Mouse (Mus musculus): Measurements from ENCODE around the gene Rsad1. TPM values are rescaled to one million over a fixed set of nuclear protein-coding genes. Genes with fewer than 3 reads are reported as not detected.

Gene Rsad1
- polyA plus RNA-seq (2011; ENCODE audit: insufficient read depth, insufficient read length, low read depth, missing spikeins), result 3.1 and 3.2 TPM in 2 replicates

DNA sequence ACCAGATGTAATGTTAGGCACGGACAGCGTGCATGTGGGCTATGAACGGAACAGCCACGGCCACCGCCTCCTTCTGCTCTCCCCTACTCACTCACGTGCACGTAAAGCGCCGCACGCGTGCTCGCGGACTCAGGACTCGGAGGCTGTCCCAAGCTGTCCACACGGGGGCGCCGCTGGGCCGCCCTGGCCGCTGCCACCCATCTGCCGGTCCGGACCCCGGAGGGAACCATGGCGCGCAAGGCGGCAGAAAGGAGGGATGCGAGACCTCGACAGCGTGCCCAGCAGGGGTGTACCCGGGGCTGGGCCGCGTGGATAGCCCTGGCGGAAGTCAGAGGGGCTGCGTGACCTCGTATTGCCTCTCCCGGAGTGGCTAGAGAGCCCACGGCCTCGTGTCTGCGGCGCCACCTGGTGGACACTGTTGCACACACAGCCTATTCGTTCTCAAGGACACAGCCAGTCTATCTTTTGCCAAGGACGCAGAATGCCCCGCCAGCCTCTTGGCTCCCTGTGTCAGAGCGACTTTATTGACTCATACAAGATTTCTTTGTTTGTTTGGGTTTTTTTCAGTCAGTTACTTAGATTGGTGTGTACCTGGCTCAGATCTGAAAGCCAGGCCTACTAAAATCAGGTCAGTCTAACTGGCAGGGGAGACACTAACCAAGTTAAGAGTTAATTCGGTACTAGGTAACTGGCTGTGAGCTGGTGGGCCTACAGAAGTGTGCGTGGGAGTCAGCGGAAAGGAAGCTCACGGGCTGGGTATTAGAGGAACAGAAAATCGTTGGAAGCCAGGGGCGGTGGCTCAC is at the start of gene Rsad1:
TSS of gene Rsad1 (minus strand) at position 368 of the 803 bp plus-strand sequence.
- no peaks in the 10 kb centered on the region for H3K27me3 ChIP-seq (ENCODE audit: control insufficient read depth, insufficient read depth, low read length, poor library complexity, severe bottlenecking)
- H3K9me3 ChIP-seq (replicated peaks; ENCODE audit: control insufficient read depth, insufficient read depth, low read length, poor library complexity, severe bottlenecking), result no peaks in the 10 kb centered on the region
- no peaks in the 10 kb centered on the region for H3K36me3 ChIP-seq (ENCODE audit: control insufficient read depth, insufficient read depth, low read length, poor library complexity, severe bottlenecking)
- H3K4me3 ChIP-seq (ENCODE audit: low read depth, low read length), result peak within 1 kb of the TSS; percentile 80
- TF ChIP-seq CTCF (IDR thresholded peaks at IDR 0.05; ENCODE audit: low read depth, low read length) (peak; percentile 72), EP300 (IDR thresholded peaks at IDR 0.05; ENCODE audit: insufficient read depth, low read depth, low read length) (peak; percentile 21; the same call in 1 of the 2 replicates), POLR2A (IDR thresholded peaks at IDR 0.05; ENCODE audit: insufficient read depth, low read length) (no peak)
- no peak within 1 kb of the TSS for H3K27ac ChIP-seq (ENCODE audit: insufficient read depth, low read length)
- peak within 1 kb of the TSS; percentile 60 for H3K9ac ChIP-seq (ENCODE audit: low read depth, poor library complexity, severe bottlenecking)
- no peaks in the 10 kb centered on the region for H3K4me1 ChIP-seq (ENCODE audit: control insufficient read depth, insufficient read depth, low read length)

DNA sequence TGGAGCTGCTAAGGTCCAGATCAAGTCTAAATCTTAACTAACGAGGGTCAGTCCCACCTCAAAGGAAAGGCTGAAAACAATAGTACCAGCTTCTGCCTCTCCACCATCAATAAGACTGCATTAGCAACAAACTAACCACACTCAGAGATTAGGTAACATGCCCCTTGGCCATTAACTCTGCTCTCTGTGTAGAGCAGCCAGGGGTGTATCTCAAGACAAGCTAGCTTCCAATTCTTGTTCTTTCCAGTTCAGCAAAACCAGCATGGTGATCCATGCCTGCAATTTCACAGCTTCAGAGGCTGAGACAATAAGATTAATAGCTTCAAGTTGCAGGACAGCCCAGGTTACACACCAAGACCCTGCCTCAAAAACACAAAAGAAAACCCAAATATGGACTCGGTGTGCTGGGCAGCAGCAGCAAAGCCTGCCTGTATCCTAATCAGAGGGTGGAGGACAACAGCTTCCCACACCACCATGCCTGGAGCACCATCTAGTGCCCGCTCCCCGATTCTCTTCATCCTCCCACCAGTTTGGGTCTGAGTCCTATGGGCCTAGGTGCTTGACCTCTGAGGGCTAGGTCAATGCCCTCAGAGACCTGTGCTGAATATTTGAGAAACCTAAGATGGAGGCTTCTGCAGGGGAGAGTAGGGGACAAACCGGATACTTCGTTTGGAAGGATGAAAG is 49.5 kb upstream of the Rsad1 start:
- Histone ChIP-seq H3K4me1 (ENCODE audit: control insufficient read depth, insufficient read depth, low read length) (no peaks in the 10 kb centered on the region), H3K9ac (ENCODE audit: low read depth, poor library complexity, severe bottlenecking) (no peak overlapping the region), H3K27me3 (ENCODE audit: control insufficient read depth, insufficient read depth, low read length, poor library complexity, severe bottlenecking) (no peaks in the 10 kb centered on the region), H3K9me3 (replicated peaks; ENCODE audit: control insufficient read depth, insufficient read depth, low read length, poor library complexity, severe bottlenecking) (no peaks in the 10 kb centered on the region), H3K4me3 (ENCODE audit: low read depth, low read length) (no peak overlapping the region), H3K36me3 (ENCODE audit: control insufficient read depth, insufficient read depth, low read length, poor library complexity, severe bottlenecking) (no peaks in the 10 kb centered on the region), H3K27ac (ENCODE audit: insufficient read depth, low read length) (no peak overlapping the region)
- TF ChIP-seq EP300 (IDR thresholded peaks at IDR 0.05; ENCODE audit: insufficient read depth, low read depth, low read length), result no peak
- no peak for TF ChIP-seq CTCF (IDR thresholded peaks at IDR 0.05; ENCODE audit: low read depth, low read length)
- no peak for TF ChIP-seq POLR2A (IDR thresholded peaks at IDR 0.05; ENCODE audit: insufficient read depth, low read length)

DNA sequence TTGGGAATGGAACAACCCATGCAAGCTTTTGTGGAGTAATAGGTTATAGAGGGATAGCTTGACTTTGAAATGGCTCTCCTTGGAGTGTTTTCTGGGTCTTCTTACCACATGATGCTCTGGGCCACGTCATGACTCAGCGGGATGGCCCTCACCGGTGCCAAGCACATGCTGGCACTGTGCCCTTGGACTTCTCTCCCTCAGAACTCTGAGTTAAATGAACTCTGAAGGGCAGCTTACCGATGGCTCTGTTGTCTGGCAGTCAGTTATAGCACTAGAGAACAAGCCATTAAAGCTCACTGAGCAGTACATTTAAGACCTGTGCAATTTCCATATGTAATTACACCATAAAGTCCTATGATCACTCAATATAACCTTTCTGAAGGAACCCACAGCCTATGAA is 48.3 kb upstream of the Rsad1 start:
- TF ChIP-seq EP300 (IDR thresholded peaks at IDR 0.05; ENCODE audit: insufficient read depth, low read depth, low read length) (no peak), CTCF (IDR thresholded peaks at IDR 0.05; ENCODE audit: low read depth, low read length) (no peak), POLR2A (IDR thresholded peaks at IDR 0.05; ENCODE audit: insufficient read depth, low read length) (no peak)
- no peak overlapping the region for H3K9ac ChIP-seq (ENCODE audit: low read depth, poor library complexity, severe bottlenecking)

DNA sequence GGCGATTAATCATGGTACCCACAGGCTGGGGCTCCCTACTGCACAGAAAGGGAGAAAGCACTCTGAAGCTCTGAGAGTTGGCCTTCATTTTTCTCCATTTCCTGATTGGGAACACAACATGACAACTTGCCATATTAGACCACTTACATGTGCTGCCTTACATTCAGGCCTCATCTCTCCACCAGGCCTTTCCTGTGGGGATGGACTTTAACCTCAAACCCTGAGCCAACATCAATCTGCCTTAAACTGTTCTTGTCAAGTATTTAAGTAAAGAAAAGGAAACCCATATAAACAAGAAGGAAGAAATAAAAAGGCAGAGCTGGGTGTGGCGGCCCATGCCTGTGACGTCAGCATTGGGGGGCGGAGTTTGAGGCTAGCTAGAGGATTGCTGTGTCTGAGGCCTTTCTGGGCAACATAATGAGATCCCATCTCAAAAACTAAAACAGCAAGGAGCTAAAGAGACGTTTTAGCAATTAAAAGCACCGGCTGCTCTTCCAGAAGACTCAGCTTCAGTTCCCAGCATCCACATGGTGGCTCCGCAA is 47.3 kb upstream of the Rsad1 start:
- Histone ChIP-seq H3K9me3 (replicated peaks; ENCODE audit: control insufficient read depth, insufficient read depth, low read length, poor library complexity, severe bottlenecking) (no peaks in the 10 kb centered on the region), H3K4me3 (ENCODE audit: low read depth, low read length) (no peak overlapping the region), H3K27ac (ENCODE audit: insufficient read depth, low read length) (no peak overlapping the region), H3K4me1 (ENCODE audit: control insufficient read depth, insufficient read depth, low read length) (peaks cover 2% of the 10 kb centered on the region), H3K36me3 (ENCODE audit: control insufficient read depth, insufficient read depth, low read length, poor library complexity, severe bottlenecking) (no peaks in the 10 kb centered on the region), H3K27me3 (ENCODE audit: control insufficient read depth, insufficient read depth, low read length, poor library complexity, severe bottlenecking) (no peaks in the 10 kb centered on the region), H3K9ac (ENCODE audit: low read depth, poor library complexity, severe bottlenecking) (no peak overlapping the region)
- TF ChIP-seq CTCF (IDR thresholded peaks at IDR 0.05; ENCODE audit: low read depth, low read length) (no peak), POLR2A (IDR thresholded peaks at IDR 0.05; ENCODE audit: insufficient read depth, low read length) (no peak), EP300 (IDR thresholded peaks at IDR 0.05; ENCODE audit: insufficient read depth, low read depth, low read length) (no peak)

More for the DNA sequence above, 48.3 kb upstream of the Rsad1 start:
- H3K27me3 ChIP-seq (ENCODE audit: control insufficient read depth, insufficient read depth, low read length, poor library complexity, severe bottlenecking), result no peaks in the 10 kb centered on the region
- H3K4me3 ChIP-seq (ENCODE audit: low read depth, low read length), result no peak overlapping the region
- H3K36me3 ChIP-seq (ENCODE audit: control insufficient read depth, insufficient read depth, low read length, poor library complexity, severe bottlenecking), result no peaks in the 10 kb centered on the region
- H3K27ac ChIP-seq (ENCODE audit: insufficient read depth, low read length), result no peak overlapping the region
- peaks cover under 1% of the 10 kb centered on the region for H3K4me1 ChIP-seq (ENCODE audit: control insufficient read depth, insufficient read depth, low read length)
- no peaks in the 10 kb centered on the region for H3K9me3 ChIP-seq (replicated peaks; ENCODE audit: control insufficient read depth, insufficient read depth, low read length, poor library complexity, severe bottlenecking)

DNA sequence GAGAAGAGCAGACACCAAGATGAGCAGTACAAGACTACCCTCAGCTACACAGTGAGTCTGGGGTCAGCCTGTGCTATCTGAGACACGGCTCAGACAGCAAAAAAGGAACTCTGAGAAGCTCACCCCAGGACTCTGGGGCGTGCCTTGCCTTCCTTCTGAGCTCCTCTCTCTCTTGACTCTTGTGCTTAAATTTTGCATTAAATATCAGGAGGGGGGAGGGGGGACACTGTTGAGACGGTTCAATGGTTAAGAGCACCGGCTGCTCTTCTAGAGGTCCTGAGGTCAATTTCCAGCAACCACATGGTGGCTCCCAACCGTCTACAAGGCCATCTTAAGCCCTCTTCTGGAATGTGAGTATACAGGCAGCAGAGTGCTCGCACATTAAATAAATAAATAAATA is 38.5 kb upstream of the Rsad1 start:
- no peaks in the 10 kb centered on the region for H3K9me3 ChIP-seq (replicated peaks; ENCODE audit: control insufficient read depth, insufficient read depth, low read length, poor library complexity, severe bottlenecking)
- no peak overlapping the region for H3K9ac ChIP-seq (ENCODE audit: low read depth, poor library complexity, severe bottlenecking)
- H3K4me3 ChIP-seq (ENCODE audit: low read depth, low read length), result no peak overlapping the region
- H3K27ac ChIP-seq (ENCODE audit: insufficient read depth, low read length), result no peak overlapping the region
- peaks cover 4% of the 10 kb centered on the region for H3K4me1 ChIP-seq (ENCODE audit: control insufficient read depth, insufficient read depth, low read length)
- H3K27me3 ChIP-seq (ENCODE audit: control insufficient read depth, insufficient read depth, low read length, poor library complexity, severe bottlenecking), result no peaks in the 10 kb centered on the region
- TF ChIP-seq EP300 (IDR thresholded peaks at IDR 0.05; ENCODE audit: insufficient read depth, low read depth, low read length), result no peak
- no peak for TF ChIP-seq CTCF (IDR thresholded peaks at IDR 0.05; ENCODE audit: low read depth, low read length)
- no peak for TF ChIP-seq POLR2A (IDR thresholded peaks at IDR 0.05; ENCODE audit: insufficient read depth, low read length)
- no peaks in the 10 kb centered on the region for H3K36me3 ChIP-seq (ENCODE audit: control insufficient read depth, insufficient read depth, low read length, poor library complexity, severe bottlenecking)
